Mouse (Mus musculus): ENCODE measurements around the gene Ccnl2. TPM values are rescaled to one million over a fixed set of nuclear protein-coding genes. Genes with fewer than 3 reads are reported as not detected.

The Ccnl2 gene
- polyA plus RNA-seq, 1 experiment from 2014 or later: 181 TPM

- H3K27ac ChIP-seq (replicated peaks; ENCODE audit: low read depth, low read length): 0 out of 2 replicates have a peak overlapping the region, but pooled peaks have one; percentile 1
- ATAC-seq (ENCODE audit: insufficient number of reproducible peaks, low FRiP score, low TSS enrichment, low read depth) (peak; percentile 48), DNase-seq (ENCODE audit: low spot score) (peak; percentile 63)
- no peaks in the 10 kb centered on the region for H3K27me3 ChIP-seq (ENCODE audit: control insufficient read depth, insufficient read depth, low read length)
- H3K4me2 ChIP-seq (ENCODE audit: low read depth, severe bottlenecking): peak overlapping the region; percentile 85
- H3K9me3 ChIP-seq (ENCODE audit: control insufficient read depth, low read length): no peaks in the 10 kb centered on the region
- 3% methylated on average over 67 of the region's 69 CpGs for WGBS
- peaks cover 9% of the 10 kb centered on the region for H3K4me1 ChIP-seq (ENCODE audit: control insufficient read depth, insufficient read depth, low read length)
- H3K9ac ChIP-seq (ENCODE audit: low read length): peak overlapping the region; percentile 63
- H3K4me3 ChIP-seq (ENCODE audit: low read depth, low read length): peak overlapping the region; percentile 76
- no peaks in the 10 kb centered on the region for H3K36me3 ChIP-seq (ENCODE audit: control insufficient read depth, insufficient read depth, low read length)
These were observed 35.5 kb downstream of the Ccnl2 start for GRCm38 (mm10) chr4:155847591-155848352.

- Histone ChIP-seq H3K27me3 (ENCODE audit: control insufficient read depth, insufficient read depth, low read length) (no peaks in the 10 kb centered on the region), H3K9ac (ENCODE audit: low read length) (peak overlapping the region; percentile 22; the same call in 1 of the 2 replicates), H3K27ac (replicated peaks; ENCODE audit: low read depth, low read length) (no peak overlapping the region), H3K36me3 (ENCODE audit: control insufficient read depth, insufficient read depth, low read length) (no peaks in the 10 kb centered on the region), H3K9me3 (ENCODE audit: control insufficient read depth, low read length) (no peaks in the 10 kb centered on the region), H3K4me1 (ENCODE audit: control insufficient read depth, insufficient read depth, low read length) (peaks cover 9% of the 10 kb centered on the region), H3K4me3 (ENCODE audit: low read depth, low read length) (peak overlapping the region; percentile 76), H3K4me2 (ENCODE audit: low read depth, severe bottlenecking) (peak overlapping the region; percentile 85)
- DNase-seq (ENCODE audit: low spot score) (no peak), ATAC-seq (ENCODE audit: insufficient number of reproducible peaks, low FRiP score, low TSS enrichment, low read depth) (no peak)
- 67% methylated on average over 7 of the region's 7 CpGs for WGBS
These were observed 36.3 kb downstream of the Ccnl2 start for GRCm38 (mm10) chr4:155848434-155849095.

GRCm38 (mm10) chr4:155849391-155849790 is 37.1 kb downstream of the Ccnl2 start:
- H3K4me1 ChIP-seq (ENCODE audit: control insufficient read depth, insufficient read depth, low read length): peaks cover 9% of the 10 kb centered on the region
- WGBS: 87% methylated on average over 2 of the region's 2 CpGs
- no peak overlapping the region for H3K4me2 ChIP-seq (ENCODE audit: low read depth, severe bottlenecking)
- no peak overlapping the region for H3K27ac ChIP-seq (replicated peaks; ENCODE audit: low read depth, low read length)
- H3K9me3 ChIP-seq (ENCODE audit: control insufficient read depth, low read length): no peaks in the 10 kb centered on the region
- no peak overlapping the region for H3K9ac ChIP-seq (ENCODE audit: low read length)
- DNase-seq (ENCODE audit: low spot score) (no peak), ATAC-seq (ENCODE audit: insufficient number of reproducible peaks, low FRiP score, low TSS enrichment, low read depth) (no peak)
- H3K27me3 ChIP-seq (ENCODE audit: control insufficient read depth, insufficient read depth, low read length): no peaks in the 10 kb centered on the region
- H3K36me3 ChIP-seq (ENCODE audit: control insufficient read depth, insufficient read depth, low read length): no peaks in the 10 kb centered on the region
- no peak overlapping the region for H3K4me3 ChIP-seq (ENCODE audit: low read depth, low read length)

- ATAC-seq (ENCODE audit: insufficient number of reproducible peaks, low FRiP score, low TSS enrichment, low read depth) (no peak), DNase-seq (ENCODE audit: low spot score) (no peak)
- H3K27ac ChIP-seq (replicated peaks; ENCODE audit: low read depth, low read length): no peak overlapping the region
- no peaks in the 10 kb centered on the region for H3K9me3 ChIP-seq (ENCODE audit: control insufficient read depth, low read length)
- peaks cover 9% of the 10 kb centered on the region for H3K4me1 ChIP-seq (ENCODE audit: control insufficient read depth, insufficient read depth, low read length)
- H3K9ac ChIP-seq (ENCODE audit: low read length): no peak overlapping the region
- no peak overlapping the region for H3K4me3 ChIP-seq (ENCODE audit: low read depth, low read length)
- no peak overlapping the region for H3K4me2 ChIP-seq (ENCODE audit: low read depth, severe bottlenecking)
- H3K27me3 ChIP-seq (ENCODE audit: control insufficient read depth, insufficient read depth, low read length): no peaks in the 10 kb centered on the region
- WGBS: 94% methylated on average over 3 of the region's 3 CpGs
- H3K36me3 ChIP-seq (ENCODE audit: control insufficient read depth, insufficient read depth, low read length): no peaks in the 10 kb centered on the region
These were observed 37.6 kb downstream of the Ccnl2 start for GRCm38 (mm10) chr4:155849792-155850451.

GRCm38 (mm10) chr4:155851368-155851767 is 39.1 kb downstream of the Ccnl2 start:
- H3K9ac ChIP-seq (ENCODE audit: low read length): no peak overlapping the region
- ATAC-seq (ENCODE audit: insufficient number of reproducible peaks, low FRiP score, low TSS enrichment, low read depth) (no peak), DNase-seq (ENCODE audit: low spot score) (no peak)
- no peaks in the 10 kb centered on the region for H3K27me3 ChIP-seq (ENCODE audit: control insufficient read depth, insufficient read depth, low read length)
- 94% methylated on average over 3 of the region's 3 CpGs for WGBS
- 0 out of 2 replicates have a peak, but pooled peaks cover 2% of the 10 kb centered on the region for H3K36me3 ChIP-seq (ENCODE audit: control insufficient read depth, insufficient read depth, low read length)
- no peak overlapping the region for H3K4me2 ChIP-seq (ENCODE audit: low read depth, severe bottlenecking)
- no peak overlapping the region for H3K27ac ChIP-seq (replicated peaks; ENCODE audit: low read depth, low read length)
- H3K4me1 ChIP-seq (ENCODE audit: control insufficient read depth, insufficient read depth, low read length): peaks cover 9% of the 10 kb centered on the region
- no peaks in the 10 kb centered on the region for H3K9me3 ChIP-seq (ENCODE audit: control insufficient read depth, low read length)
- H3K4me3 ChIP-seq (ENCODE audit: low read depth, low read length): no peak overlapping the region

GRCm38 (mm10) chr4:155851951-155852411 is 39.7 kb downstream of the Ccnl2 start:
- Histone ChIP-seq H3K27me3 (ENCODE audit: control insufficient read depth, insufficient read depth, low read length) (no peaks in the 10 kb centered on the region), H3K27ac (replicated peaks; ENCODE audit: low read depth, low read length) (no peak overlapping the region), H3K4me2 (ENCODE audit: low read depth, severe bottlenecking) (no peak overlapping the region), H3K9me3 (ENCODE audit: control insufficient read depth, low read length) (no peaks in the 10 kb centered on the region), H3K4me1 (ENCODE audit: control insufficient read depth, insufficient read depth, low read length) (peaks cover 9% of the 10 kb centered on the region), H3K36me3 (ENCODE audit: control insufficient read depth, insufficient read depth, low read length) (0 out of 2 replicates have a peak, but pooled peaks cover 2% of the 10 kb centered on the region), H3K4me3 (ENCODE audit: low read depth, low read length) (no peak overlapping the region), H3K9ac (ENCODE audit: low read length) (no peak overlapping the region)
- ATAC-seq (ENCODE audit: insufficient number of reproducible peaks, low FRiP score, low TSS enrichment, low read depth) (no peak), DNase-seq (ENCODE audit: low spot score) (no peak)
- 83% methylated on average over 2 of the region's 2 CpGs for WGBS

GRCm38 (mm10) chr4:155853421-155853820 is 41.1 kb downstream of the Ccnl2 start:
- Histone ChIP-seq H3K4me1 (ENCODE audit: control insufficient read depth, insufficient read depth, low read length) (peaks cover 3% of the 10 kb centered on the region), H3K4me3 (ENCODE audit: low read depth, low read length) (no peak overlapping the region), H3K27me3 (ENCODE audit: control insufficient read depth, insufficient read depth, low read length) (no peaks in the 10 kb centered on the region), H3K4me2 (ENCODE audit: low read depth, severe bottlenecking) (no peak overlapping the region), H3K36me3 (ENCODE audit: control insufficient read depth, insufficient read depth, low read length) (peaks cover 2% of the 10 kb centered on the region; the same call in 1 of the 2 replicates), H3K27ac (replicated peaks; ENCODE audit: low read depth, low read length) (no peak overlapping the region), H3K9ac (ENCODE audit: low read length) (no peak overlapping the region), H3K9me3 (ENCODE audit: control insufficient read depth, low read length) (no peaks in the 10 kb centered on the region)
- ATAC-seq (ENCODE audit: insufficient number of reproducible peaks, low FRiP score, low TSS enrichment, low read depth) (no peak), DNase-seq (ENCODE audit: low spot score) (no peak)
- WGBS: 90% methylated on average over 9 of the region's 9 CpGs

- no peak for DNase-seq (ENCODE audit: low spot score)
- Histone ChIP-seq H3K9me3 (ENCODE audit: control insufficient read depth, low read length) (no peaks in the 10 kb centered on the region), H3K4me2 (ENCODE audit: low read depth, severe bottlenecking) (no peak overlapping the region), H3K27me3 (ENCODE audit: control insufficient read depth, insufficient read depth, low read length) (no peaks in the 10 kb centered on the region), H3K4me1 (ENCODE audit: control insufficient read depth, insufficient read depth, low read length) (no peaks in the 10 kb centered on the region), H3K27ac (replicated peaks; ENCODE audit: low read depth, low read length) (no peak overlapping the region), H3K4me3 (ENCODE audit: low read depth, low read length) (no peak overlapping the region), H3K36me3 (ENCODE audit: control insufficient read depth, insufficient read depth, low read length) (peaks cover 2% of the 10 kb centered on the region; the same call in 1 of the 2 replicates), H3K9ac (ENCODE audit: low read length) (no peak overlapping the region)
- 95% methylated on average over 12 of the region's 12 CpGs for WGBS
- ATAC-seq (ENCODE audit: insufficient number of reproducible peaks, low FRiP score, low TSS enrichment, low read depth): no peak
These were observed 42.7 kb downstream of the Ccnl2 start for GRCm38 (mm10) chr4:155854991-155855390.

Measured in limb, embryonic 11.5 days (tissue).